Mouse (Mus musculus): ENCODE data around the gene Phactr1.

DNA sequence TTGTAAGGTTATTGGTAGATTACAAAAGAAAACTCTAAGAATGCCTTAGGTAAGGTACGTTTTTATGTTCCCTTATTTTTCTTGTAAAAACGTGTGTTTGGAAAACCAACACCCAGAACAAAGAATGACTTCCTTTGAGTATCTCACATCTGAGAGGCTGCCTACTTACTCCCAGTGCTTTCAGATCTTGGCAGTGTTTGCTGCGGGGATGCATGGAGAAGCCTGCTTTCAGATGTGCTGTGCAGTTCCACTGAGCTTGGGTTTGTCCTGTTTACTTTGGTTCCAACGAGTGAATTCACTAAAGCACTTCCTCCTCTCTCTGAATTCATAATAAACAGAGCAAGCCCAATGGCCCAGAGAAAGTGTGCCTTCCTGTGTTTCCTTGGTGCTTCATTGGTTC lies 288.1 kb downstream of the Phactr1 start:
- no peak for TF ChIP-seq CTCF (IDR thresholded peaks at IDR 0.05; ENCODE audit: low read depth, low read length)
- TF ChIP-seq POLR2A (IDR thresholded peaks at IDR 0.05; ENCODE audit: extremely low read depth, insufficient read depth, low read length): no peak
